Mouse (Mus musculus) heart, postnatal 36 days (tissue): ENCODE measurements around the gene Fkbp10. TPM values are rescaled to one million over a fixed set of nuclear protein-coding genes. Genes with fewer than 3 reads are reported as not detected.

Experiments
- DNase-seq, 2 experiments: peaks; one replicate each; pipeline ENCODE4 v3.0.0; 2021 to 2022
- intact Hi-C: fragments of 180-260 bp; cut with DNase I; formaldehyde crosslinking; loops from one replicate; pipeline ENCODE4 v1.15.1; 2025
- microRNA-seq, 2 experiments: library from miRNA; unstranded; fragments of <30 nt; microRNA quantifications; one replicate each; pipeline ENCODE4 v1.2.0; 2021; ENCODE audit warnings: borderline number of aligned reads in 2 of 2
- total RNA-seq, 2 experiments: library from RNA; stranded (reverse); gene quantifications; 2 replicates each; pipeline ENCODE4 v1.2.3; 2021

Gene Fkbp10
- total RNA-seq, 2 experiments from 2014 or later = 12.9 to 13.4 TPM

- no peak for DNase-seq
- intact Hi-C loops = no loop called here
Measured at GRCm38 (mm10) chr11:100442625-100443024, 27.1 kb downstream of the Fkbp10 start.

DNA sequence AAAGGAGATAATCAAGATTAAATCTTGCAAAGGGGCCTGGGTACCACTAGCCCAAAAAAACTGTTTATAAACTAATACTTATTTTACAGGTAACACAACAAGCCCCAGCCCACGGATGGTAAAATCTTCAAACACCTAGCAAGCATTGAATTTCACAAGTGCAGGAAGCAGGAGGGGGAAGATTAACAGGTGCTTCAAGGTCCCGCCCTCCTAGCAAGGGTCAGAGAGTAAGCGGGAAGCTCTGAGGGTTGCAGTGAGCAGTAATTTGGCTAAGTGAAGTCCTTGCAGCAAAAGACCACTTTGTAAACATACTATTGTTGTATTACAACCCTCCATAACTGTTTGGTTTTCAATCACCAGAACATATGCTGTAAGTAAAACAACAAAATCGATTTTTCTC, 41.8 kb downstream of the Fkbp10 start:
- intact Hi-C loops = no loop called here

DNA sequence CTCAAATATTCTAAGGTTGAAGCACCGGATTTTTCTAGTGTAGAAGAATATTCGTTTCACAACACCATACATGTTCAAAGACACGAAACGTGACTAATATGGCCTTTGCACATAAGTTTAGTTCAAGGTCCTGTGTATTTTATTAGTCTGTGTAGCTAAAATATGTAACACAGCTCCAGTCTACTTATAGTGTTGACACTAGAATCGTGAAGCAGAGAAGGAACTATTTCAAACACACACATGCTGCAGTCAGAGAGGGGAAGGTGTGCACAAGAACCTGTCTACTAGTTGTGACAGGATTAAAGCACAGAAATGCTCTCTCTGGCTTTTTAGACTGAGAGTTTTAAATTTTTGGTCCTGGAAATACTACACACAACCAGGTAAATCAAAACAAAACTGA, 42.2 kb downstream of the Fkbp10 start:
- intact Hi-C loops = no loop called here

More for the DNA sequence above, 41.8 kb downstream of the Fkbp10 start:
- no peak for DNase-seq

DNA sequence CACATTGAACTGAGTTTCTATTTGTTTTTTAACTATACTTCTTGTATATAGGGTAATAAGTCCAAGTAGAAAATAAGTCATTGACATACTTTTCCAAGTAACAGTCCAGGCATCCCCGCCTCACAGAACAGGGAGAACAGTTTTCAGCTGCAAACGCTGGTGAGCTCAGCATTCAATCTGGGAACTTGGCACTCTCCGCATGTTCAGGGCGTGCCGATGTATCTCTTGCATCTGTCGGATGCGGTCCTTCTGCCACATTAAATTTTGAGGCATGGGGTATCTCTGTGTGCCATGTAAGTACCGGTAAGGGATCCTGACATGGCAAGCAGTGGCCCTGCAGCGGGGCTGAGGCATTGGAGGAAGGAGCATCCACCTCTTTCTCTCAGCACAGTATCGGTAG, 47.2 kb downstream of the Fkbp10 start:
- DNase-seq = no peak
- intact Hi-C loops = no loop called here

More for the DNA sequence above, 42.2 kb downstream of the Fkbp10 start:
- DNase-seq = no peak

- intact Hi-C loops = no loop called here
- DNase-seq = no peak
Measured at GRCm38 (mm10) chr11:100465229-100465792, 49.8 kb downstream of the Fkbp10 start.

GRCm38 (mm10) chr11:100465833-100466232, 50.3 kb downstream of the Fkbp10 start:
- intact Hi-C loops = no loop called here
- no peak for DNase-seq

DNA sequence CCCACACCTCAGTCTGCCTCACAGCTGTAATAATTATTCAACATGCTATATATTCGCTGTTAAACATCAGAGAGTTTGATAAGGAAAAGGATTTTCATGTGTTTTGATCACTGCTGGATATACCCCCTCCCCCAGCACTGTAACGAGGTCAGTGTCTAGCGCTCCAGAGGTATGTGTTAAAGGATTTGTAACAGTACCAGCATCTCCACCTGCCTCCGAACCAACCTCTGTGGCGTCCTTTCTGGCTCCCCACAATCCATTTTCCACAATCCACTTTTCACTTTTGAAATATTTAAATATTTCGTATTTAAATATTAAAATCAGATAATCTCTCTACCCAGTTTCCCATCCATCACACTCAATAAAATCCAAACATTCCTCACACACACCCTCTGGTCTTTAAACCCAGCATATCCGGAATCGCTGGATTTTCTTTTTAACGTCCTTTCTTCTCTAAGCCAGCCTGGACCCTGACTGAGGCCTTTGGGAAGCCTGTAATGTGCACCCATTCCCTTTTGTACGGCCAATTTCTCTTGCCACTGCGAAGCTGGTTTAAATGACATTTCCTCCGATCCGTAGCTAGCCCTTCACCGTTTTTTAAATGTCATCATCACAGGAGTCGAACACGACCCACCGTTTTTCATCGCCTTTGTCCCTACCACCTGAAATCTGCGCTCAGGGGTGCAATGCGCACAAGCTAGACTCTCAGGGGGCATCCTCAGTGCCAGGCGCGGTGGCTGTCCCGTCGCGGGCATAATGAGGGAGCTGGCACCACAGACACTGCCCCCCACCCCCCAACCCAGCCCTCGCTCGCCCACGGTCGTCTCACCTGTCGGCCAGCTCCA, 56.1 kb downstream of the Fkbp10 start:
- no peak for DNase-seq
- intact Hi-C loops = loop anchor here (2.0 kb wide), 3 partner anchors 31 to 109 kb away; partner anchors contain the start of genes Klhl10 and Nt5c3b

DNA sequence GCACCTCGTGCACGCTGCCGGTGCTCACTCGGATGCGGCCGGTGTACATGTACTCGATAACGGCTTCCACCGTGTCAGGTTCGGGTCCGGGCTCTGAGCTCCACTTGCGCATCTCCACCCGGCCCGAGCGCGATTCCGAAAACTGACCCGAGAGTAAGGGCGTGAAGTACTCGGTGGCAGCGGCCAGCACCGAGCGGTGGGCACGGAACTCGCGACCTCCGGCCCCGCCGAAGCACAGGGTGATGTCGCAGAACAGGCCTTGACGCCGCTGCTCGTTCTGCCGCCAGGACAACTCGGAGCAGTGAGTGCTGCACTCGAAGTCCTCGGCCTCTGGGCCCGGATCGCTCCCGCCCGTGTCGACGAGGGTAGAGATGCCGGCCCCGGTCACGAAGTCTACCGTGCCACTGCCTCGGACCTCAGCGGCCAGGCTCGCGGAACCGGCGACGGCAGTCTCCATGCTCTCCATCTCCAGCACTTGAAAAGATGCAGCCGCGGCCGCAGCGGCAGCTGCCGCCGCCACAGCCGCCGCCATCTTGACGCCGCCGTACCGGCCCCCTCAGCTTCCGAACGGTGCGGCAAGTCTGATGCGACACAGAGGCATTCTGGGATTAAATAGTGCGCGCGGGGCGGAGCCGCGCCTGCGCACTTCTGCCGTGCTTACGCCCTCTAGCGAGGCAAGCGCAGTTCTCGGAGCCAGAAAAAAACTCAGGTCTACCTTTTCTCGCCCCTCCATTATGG, 56.9 kb downstream of the Fkbp10 start, which contains the start of gene Klhl11:
Gene Klhl11 (minus strand): TSS at position 545 of the 738 bp plus-strand sequence.
- intact Hi-C loops = loop anchor here (2.0 kb wide), 3 partner anchors 32 to 110 kb away; partner anchors contain the start of genes Klhl10 and Nt5c3b
- DNase-seq = peak; percentile 94

DNA sequence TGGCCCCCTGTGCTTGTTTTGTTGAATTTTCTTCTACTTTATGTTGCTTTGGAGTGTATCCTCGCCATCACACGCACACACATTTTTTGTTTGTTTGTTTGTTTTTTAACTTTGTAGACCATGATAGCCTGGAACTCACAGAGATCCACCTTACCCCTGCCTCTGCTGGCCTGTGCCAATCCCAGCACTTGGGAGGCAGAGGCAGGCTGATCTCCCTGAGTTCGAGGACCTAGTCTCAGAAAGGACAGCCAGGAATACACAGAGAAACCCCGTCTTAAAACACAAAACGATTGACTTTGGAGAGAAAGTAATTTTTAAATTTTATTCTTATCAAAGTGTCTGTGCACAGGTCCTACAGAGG, 57.4 kb downstream of the Fkbp10 start:
- no peak for DNase-seq
- intact Hi-C loops = loop anchor here (2.0 kb wide), 3 partner anchors 32 to 110 kb away; partner anchors contain the start of genes Klhl10 and Nt5c3b

Small RNA genes within 50 kb of the gene (microRNA-seq; reads per million reads assigned to microRNA genes)
- 0 reads per million in 2 experiments for gene Gm27374

Other genes with a start within 250 kb of the Fkbp10 start
- not detected for gene Krt9, start 222.5 kb upstream of the Fkbp10 start, total RNA-seq
- gene Krt14, start 208.1 kb upstream of the Fkbp10 start, total RNA-seq = under 1 TPM; 0.19 to 0.61 TPM
- not detected for gene Krt16, start 166.8 kb upstream of the Fkbp10 start, total RNA-seq
- gene Krt17, start 154.7 kb upstream of the Fkbp10 start, total RNA-seq = not detected
- not detected for gene Krt42, start 145.8 kb upstream of the Fkbp10 start, total RNA-seq
- gene Eif1, start 95.8 kb upstream of the Fkbp10 start, total RNA-seq = 1,000 to 10,000 TPM; 1,603 to 1,774 TPM
- gene Gast, start 81.3 kb upstream of the Fkbp10 start, total RNA-seq = not detected
- gene Hap1, start 59.6 kb upstream of the Fkbp10 start, total RNA-seq = 1 to 10 TPM; 1.6 to 1.8 TPM
- gene Jup, start 17.9 kb upstream of the Fkbp10 start, total RNA-seq = 100 to 1,000 TPM; 252 to 272 TPM
- gene P3h4, start 861 bp upstream of the Fkbp10 start, total RNA-seq = 10 to 100 TPM; 16.3 to 18.2 TPM
- 10 to 100 TPM; 29.7 to 29.8 TPM for gene Nt5c3b, start 26.1 kb downstream of the Fkbp10 start, total RNA-seq
- under 1 TPM; 0.86 to 0.92 TPM for gene Klhl10, start 26.2 kb downstream of the Fkbp10 start, total RNA-seq
- gene Klhl11, start 57.0 kb downstream of the Fkbp10 start, total RNA-seq = 1 to 10 TPM; 7.6 to 8.2 TPM
- gene Acly, start 112.3 kb downstream of the Fkbp10 start, total RNA-seq = 10 to 100 TPM; 27.3 to 38.1 TPM
- gene Ttc25, start 129.9 kb downstream of the Fkbp10 start, total RNA-seq = under 1 TPM; 0.22 to 0.49 TPM
- 1 to 10 TPM; 5.5 to 7.2 TPM for gene Cnp, start 159.2 kb downstream of the Fkbp10 start, total RNA-seq
- gene Nkiras2, start 203.5 kb downstream of the Fkbp10 start, total RNA-seq = 10 to 100 TPM; 57.2 to 59.2 TPM
- gene Dnajc7, start 204.5 kb downstream of the Fkbp10 start, total RNA-seq = 100 to 1,000 TPM; 123 to 133 TPM